Mouse (Mus musculus): ENCODE data around the gene Pkig.
A peak's percentile ranks its signal among the peaks of the same experiment; 100 is the strongest.
"Not testable (repeated sequence)": the region's sequence is repeated elsewhere in the genome, so short reads cannot be mapped to it uniquely, and the experiment has no call there.

Gene Pkig

GRCm38 (mm10) chr2:163657975-163658886 is at the start of gene Pkig:
Pkig (plus strand) TSS chr2:163658386.
- peak; percentile 80 to 84 for DNase-seq (ENCODE audit: low spot score in 2 of 2)

GRCm38 (mm10) chr2:163609281-163609975 is 48.8 kb upstream of the Pkig start:
- DNase-seq (ENCODE audit: low spot score in 2 of 2), result peak in 1 of 2 experiments; percentile 35

GRCm38 (mm10) chr2:163611176-163611575 is 47.0 kb upstream of the Pkig start:
- DNase-seq (ENCODE audit: low spot score in 2 of 2), result no peak

- DNase-seq (ENCODE audit: low spot score in 2 of 2), result no peak
These were observed 45.0 kb upstream of the Pkig start for GRCm38 (mm10) chr2:163613206-163613605.

- no peak for DNase-seq (ENCODE audit: low spot score in 2 of 2)
These were observed 44.2 kb upstream of the Pkig start for GRCm38 (mm10) chr2:163613990-163614389.

GRCm38 (mm10) chr2:163615401-163615800 is 42.8 kb upstream of the Pkig start:
- no peak for DNase-seq (ENCODE audit: low spot score in 2 of 2)

- DNase-seq (ENCODE audit: low spot score in 2 of 2), result no peak
These were observed 42.1 kb upstream of the Pkig start for GRCm38 (mm10) chr2:163615906-163616651.

GRCm38 (mm10) chr2:163616652-163617227 is 41.4 kb upstream of the Pkig start:
- DNase-seq (ENCODE audit: low spot score in 2 of 2), result no peak

GRCm38 (mm10) chr2:163617232-163617863 is 40.8 kb upstream of the Pkig start:
- no peak for DNase-seq (ENCODE audit: low spot score in 2 of 2)

GRCm38 (mm10) chr2:163617874-163618273 is 40.3 kb upstream of the Pkig start:
- no peak for DNase-seq (ENCODE audit: low spot score in 2 of 2)

GRCm38 (mm10) chr2:163620451-163620850 is 37.7 kb upstream of the Pkig start:
- no peak for DNase-seq (ENCODE audit: low spot score in 2 of 2)

GRCm38 (mm10) chr2:163621401-163621800 is 36.8 kb upstream of the Pkig start:
- DNase-seq (ENCODE audit: low spot score in 2 of 2), result not testable (repeated sequence)

GRCm38 (mm10) chr2:163631223-163631622 is 27.0 kb upstream of the Pkig start:
- DNase-seq (ENCODE audit: low spot score in 2 of 2), result no peak

- no peak for DNase-seq (ENCODE audit: low spot score in 2 of 2)
These were observed 26.5 kb upstream of the Pkig start for GRCm38 (mm10) chr2:163631715-163632114.

GRCm38 (mm10) chr2:163634211-163634610 is 24.0 kb upstream of the Pkig start:
- DNase-seq (ENCODE audit: low spot score in 2 of 2), result no peak

- DNase-seq (ENCODE audit: low spot score in 2 of 2), result no peak
These were observed 22.1 kb upstream of the Pkig start for GRCm38 (mm10) chr2:163636057-163636456.

GRCm38 (mm10) chr2:163637655-163638266 is 20.4 kb upstream of the Pkig start:
- no peak for DNase-seq (ENCODE audit: low spot score in 2 of 2)

GRCm38 (mm10) chr2:163640493-163640892 is 17.7 kb upstream of the Pkig start:
- DNase-seq (ENCODE audit: low spot score in 2 of 2), result no peak

GRCm38 (mm10) chr2:163641681-163642080 is 16.5 kb upstream of the Pkig start:
- no peak for DNase-seq (ENCODE audit: low spot score in 2 of 2)

- DNase-seq (ENCODE audit: low spot score in 2 of 2), result peak; percentile 70 to 85
These were observed 15.3 kb upstream of the Pkig start for GRCm38 (mm10) chr2:163642685-163643575.

Data from heart, adult 9 months (tissue).